Mouse (Mus musculus): ENCODE results near the gene Lsm7. TPM values are rescaled to one million over a fixed set of nuclear protein-coding genes. Genes with fewer than 3 reads are reported as not detected.

Lsm7 gene
- 75.6 and 106 TPM in 2 replicates for polyA plus RNA-seq (2011; ENCODE audit: insufficient read length, low read depth, missing spikeins)

GRCm38 (mm10) chr10:80854913-80855748, at the start of gene Lsm7, which contains the start of gene Sppl2b:
TSS of gene Lsm7 (minus strand) at chr10:80855209.
TSS of gene Sppl2b (plus strand) at chr10:80855275.
- Histone ChIP-seq H3K4me3 (ENCODE audit: insufficient read depth, low read length) (peak within 1 kb of the TSS; percentile 94), H3K4me1 (ENCODE audit: control insufficient read depth, insufficient read depth, low read length) (0 out of 2 replicates have a peak, but pooled peaks cover 7% of the 10 kb centered on the region), H3K27ac (ENCODE audit: insufficient read depth, low read length) (no peak within 1 kb of the TSS)
- TF ChIP-seq POLR2A (IDR thresholded peaks at IDR 0.05; ENCODE audit: low read depth, low read length) (peak; percentile 93), CTCF (IDR thresholded peaks at IDR 0.05; ENCODE audit: borderline replicate concordance, insufficient read depth, low read length) (no peak)

DNA sequence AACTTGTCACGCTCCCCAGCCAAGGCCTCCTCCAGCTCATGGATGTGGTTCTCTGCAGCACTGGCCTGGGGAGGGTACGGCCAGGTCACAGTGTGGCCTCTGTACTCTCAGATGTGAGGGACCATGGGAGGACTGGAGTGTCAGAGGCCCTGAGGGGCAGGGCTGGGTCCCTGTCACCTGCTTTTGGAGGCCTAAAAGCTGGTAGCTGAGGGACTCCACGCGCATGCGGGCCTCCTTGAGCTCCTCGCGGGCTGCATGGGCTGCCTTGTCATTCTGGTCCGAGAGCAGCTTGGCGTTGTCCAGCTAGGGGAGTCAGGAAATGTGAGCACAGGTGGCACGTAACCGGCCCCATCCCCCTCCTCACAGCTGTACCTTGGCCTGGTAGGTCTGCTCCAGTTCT, 49.7 kb upstream of the Lsm7 start:
- Histone ChIP-seq H3K27ac (ENCODE audit: insufficient read depth, low read length) (no peak overlapping the region), H3K4me3 (ENCODE audit: insufficient read depth, low read length) (no peak overlapping the region), H3K4me1 (ENCODE audit: control insufficient read depth, insufficient read depth, low read length) (no peaks in the 10 kb centered on the region)
- TF ChIP-seq CTCF (IDR thresholded peaks at IDR 0.05; ENCODE audit: borderline replicate concordance, insufficient read depth, low read length) (no peak), POLR2A (IDR thresholded peaks at IDR 0.05; ENCODE audit: low read depth, low read length) (no peak)

DNA sequence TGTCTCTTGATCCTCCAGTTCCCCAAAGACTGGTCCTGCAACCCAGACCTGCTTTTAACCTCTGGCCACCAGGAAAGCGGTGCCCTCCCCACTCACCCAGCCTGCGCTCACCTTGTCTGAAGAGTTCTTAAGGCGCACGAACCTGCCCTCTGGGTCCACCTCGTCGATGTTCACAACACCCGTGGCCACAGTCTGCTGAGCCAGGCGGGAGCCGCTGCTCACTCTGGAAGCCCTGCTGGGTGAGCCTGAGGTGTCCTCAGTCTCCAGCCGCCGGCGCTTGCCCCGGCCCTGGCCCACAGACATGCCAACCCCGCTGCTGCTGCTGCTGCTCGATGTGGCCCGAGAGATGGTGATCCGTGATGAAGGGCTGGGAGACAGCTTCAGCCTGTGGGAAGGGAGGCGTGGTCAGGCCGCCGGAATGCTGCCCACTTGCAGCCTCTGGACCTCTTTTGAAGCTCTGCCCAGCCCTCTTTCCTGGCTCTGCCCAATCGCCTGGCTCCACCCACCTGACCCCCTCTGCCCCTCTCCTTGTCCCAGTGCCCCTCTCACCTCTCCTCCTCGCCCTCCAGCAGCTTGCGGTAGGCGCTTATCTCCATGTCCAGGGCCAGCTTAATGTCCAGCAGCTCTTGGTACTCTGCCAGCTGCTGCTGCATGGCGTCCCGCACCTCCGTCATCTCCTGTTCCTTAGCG, 49.1 kb upstream of the Lsm7 start:
- TF ChIP-seq POLR2A (IDR thresholded peaks at IDR 0.05; ENCODE audit: low read depth, low read length): no peak
- TF ChIP-seq CTCF (IDR thresholded peaks at IDR 0.05; ENCODE audit: borderline replicate concordance, insufficient read depth, low read length): no peak
- H3K4me1 ChIP-seq (ENCODE audit: control insufficient read depth, insufficient read depth, low read length): 0 out of 2 replicates have a peak, but pooled peaks cover 3% of the 10 kb centered on the region
- no peak overlapping the region for H3K4me3 ChIP-seq (ENCODE audit: insufficient read depth, low read length)
- no peak overlapping the region for H3K27ac ChIP-seq (ENCODE audit: insufficient read depth, low read length)

- no peak for TF ChIP-seq POLR2A (IDR thresholded peaks at IDR 0.05; ENCODE audit: low read depth, low read length)
- TF ChIP-seq CTCF (IDR thresholded peaks at IDR 0.05; ENCODE audit: borderline replicate concordance, insufficient read depth, low read length): no peak
- H3K4me3 ChIP-seq (ENCODE audit: insufficient read depth, low read length): no peak overlapping the region
- 0 out of 2 replicates have a peak, but pooled peaks cover 3% of the 10 kb centered on the region for H3K4me1 ChIP-seq (ENCODE audit: control insufficient read depth, insufficient read depth, low read length)
Measured at GRCm38 (mm10) chr10:80903282-80903681, 48.3 kb upstream of the Lsm7 start.

GRCm38 (mm10) chr10:80902273-80902940, 47.4 kb upstream of the Lsm7 start:
- Histone ChIP-seq H3K27ac (ENCODE audit: insufficient read depth, low read length) (no peak overlapping the region), H3K4me1 (ENCODE audit: control insufficient read depth, insufficient read depth, low read length) (0 out of 2 replicates have a peak, but pooled peaks cover 3% of the 10 kb centered on the region), H3K4me3 (ENCODE audit: insufficient read depth, low read length) (no peak overlapping the region)
- TF ChIP-seq POLR2A (IDR thresholded peaks at IDR 0.05; ENCODE audit: low read depth, low read length) (no peak), CTCF (IDR thresholded peaks at IDR 0.05; ENCODE audit: borderline replicate concordance, insufficient read depth, low read length) (no peak)

More at GRCm38 (mm10) chr10:80903282-80903681, 48.3 kb upstream of the Lsm7 start:
- H3K27ac ChIP-seq (ENCODE audit: insufficient read depth, low read length): no peak overlapping the region

- Histone ChIP-seq H3K27ac (ENCODE audit: insufficient read depth, low read length) (no peak overlapping the region), H3K4me1 (ENCODE audit: control insufficient read depth, insufficient read depth, low read length) (0 out of 2 replicates have a peak, but pooled peaks cover 3% of the 10 kb centered on the region), H3K4me3 (ENCODE audit: insufficient read depth, low read length) (no peak overlapping the region)
- TF ChIP-seq CTCF (IDR thresholded peaks at IDR 0.05; ENCODE audit: borderline replicate concordance, insufficient read depth, low read length): no peak
- TF ChIP-seq POLR2A (IDR thresholded peaks at IDR 0.05; ENCODE audit: low read depth, low read length): no peak
Measured at GRCm38 (mm10) chr10:80901409-80902272, 46.6 kb upstream of the Lsm7 start.

DNA sequence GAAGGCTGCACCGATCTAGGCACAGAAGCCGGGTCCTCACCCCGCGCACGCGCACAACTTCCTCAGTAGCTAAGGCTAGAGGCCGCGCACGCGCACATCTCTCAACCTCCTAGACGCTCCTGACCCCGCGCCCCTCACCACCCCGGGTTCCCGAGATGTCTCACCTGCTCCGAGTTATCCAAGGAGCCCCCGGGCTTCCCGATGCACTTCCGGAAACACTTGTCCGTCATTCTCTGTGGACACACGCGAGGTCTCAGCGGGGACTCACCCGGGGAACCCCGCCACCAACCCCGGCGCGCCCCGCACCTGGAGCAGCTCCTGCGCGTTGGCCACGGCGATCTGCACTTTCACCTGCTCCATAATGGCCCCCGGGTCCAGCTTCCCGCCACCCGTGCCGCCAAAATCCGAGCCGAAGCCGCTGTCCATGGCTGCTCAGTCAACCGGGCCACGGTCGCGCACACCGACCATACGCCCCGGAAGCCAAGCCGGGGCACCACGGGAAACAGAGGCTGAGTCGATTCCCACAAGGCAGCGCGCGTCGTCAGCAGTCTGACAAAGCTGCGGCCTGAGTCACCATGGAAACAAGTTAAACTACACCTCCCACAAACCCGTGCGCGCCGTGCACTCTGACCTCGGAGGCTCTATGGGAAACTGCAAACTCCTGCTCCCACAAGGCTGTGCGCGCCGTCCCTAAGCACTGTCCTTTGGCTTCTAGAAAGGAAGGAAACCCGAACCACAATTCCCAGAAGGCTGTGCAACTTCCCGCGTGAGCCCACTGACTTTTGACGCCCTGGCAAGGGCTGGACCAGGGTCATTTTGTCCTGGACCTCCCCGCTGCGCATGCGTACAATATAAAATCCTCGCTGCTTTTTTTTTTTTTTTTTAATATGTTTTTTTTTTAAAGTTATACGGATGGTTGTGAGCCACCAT, 45.6 kb upstream of the Lsm7 start, which contains the start of gene Timm13:
TSS of gene Timm13 (minus strand) at position 652 of the 930 bp plus-strand sequence.
- peak within 1 kb of the TSS; percentile 65 for H3K4me3 ChIP-seq (ENCODE audit: insufficient read depth, low read length)
- peak within 1 kb of the TSS; percentile 39 for H3K27ac ChIP-seq (ENCODE audit: insufficient read depth, low read length)
- 0 out of 2 replicates have a peak, but pooled peaks cover 3% of the 10 kb centered on the region for H3K4me1 ChIP-seq (ENCODE audit: control insufficient read depth, insufficient read depth, low read length)
- TF ChIP-seq POLR2A (IDR thresholded peaks at IDR 0.05; ENCODE audit: low read depth, low read length) (peak; percentile 83), CTCF (IDR thresholded peaks at IDR 0.05; ENCODE audit: borderline replicate concordance, insufficient read depth, low read length) (no peak)
